Mouse (Mus musculus) hindbrain, embryonic 12.5 days (tissue): ENCODE results near the gene E130309D02Rik. TPM values are rescaled to one million over a fixed set of nuclear protein-coding genes. Genes with fewer than 3 reads are reported as not detected.

ENCODE experiments used
- ATAC-seq: fragments of 200-750 bp; cut with Nextera tagmentation; 2 replicates; pipeline ENCODE4 v1.8.0; 2017; ENCODE audit warnings: moderate TSS enrichment; ENCODE audit not compliant: low FRiP score
- H3K27ac ChIP-seq: fragments of 300-500 bp; sonication (generic); 2 replicates; pipeline ENCODE4 v1.5.1; 2016; ENCODE audit warnings: mild to moderate bottlenecking
- H3K27me3 ChIP-seq: fragments of 300-500 bp; sonication (generic); 2 replicates; pipeline ENCODE4 v1.6.1; 2016; ENCODE audit warnings: mild to moderate bottlenecking
- H3K36me3 ChIP-seq: fragments of 300-500 bp; sonication (generic); 2 replicates; pipeline ENCODE4 v1.6.1; 2016; ENCODE audit warnings: mild to moderate bottlenecking
- H3K4me1 ChIP-seq: fragments of 300-500 bp; sonication (generic); 2 replicates; pipeline ENCODE4 v1.6.1; 2016
- H3K4me2 ChIP-seq: fragments of 300-500 bp; sonication (generic); replicated peaks from 2 replicates; pipeline ENCODE4 v1.6.1; 2016; ENCODE audit warnings: mild to moderate bottlenecking
- H3K4me3 ChIP-seq: fragments of 300-500 bp; sonication (generic); 2 replicates; pipeline ENCODE4 v1.5.1; 2016; ENCODE audit warnings: mild to moderate bottlenecking
- H3K9ac ChIP-seq: fragments of 300-500 bp; sonication (generic); 2 replicates; pipeline ENCODE4 v1.6.1; 2016; ENCODE audit warnings: mild to moderate bottlenecking, moderate library complexity
- H3K9me3 ChIP-seq: fragments of 300-500 bp; sonication (generic); replicated peaks from 2 replicates; pipeline ENCODE4 v1.6.1; 2016; ENCODE audit warnings: mild to moderate bottlenecking
- WGBS: fragments of 180-500 bp; shearing (Covaris S2); methylation state at CpG from one replicate; pipeline ENCODE4 v1.1.7; 2016; 5-methylcytosine and 5-hydroxymethylcytosine counted together
- polyA plus RNA-seq: library from polyadenylated mRNA; unstranded; fragments of >200 nt; fragmentation: Nextera tagmentation; extraction: Ambion mirVana; gene quantifications from 2 replicates; pipeline ENCODE4 v1.2.1, GENCODE M21; 2016

The E130309D02Rik gene
- polyA plus RNA-seq = 48.0 and 55.2 TPM in 2 replicates

DNA sequence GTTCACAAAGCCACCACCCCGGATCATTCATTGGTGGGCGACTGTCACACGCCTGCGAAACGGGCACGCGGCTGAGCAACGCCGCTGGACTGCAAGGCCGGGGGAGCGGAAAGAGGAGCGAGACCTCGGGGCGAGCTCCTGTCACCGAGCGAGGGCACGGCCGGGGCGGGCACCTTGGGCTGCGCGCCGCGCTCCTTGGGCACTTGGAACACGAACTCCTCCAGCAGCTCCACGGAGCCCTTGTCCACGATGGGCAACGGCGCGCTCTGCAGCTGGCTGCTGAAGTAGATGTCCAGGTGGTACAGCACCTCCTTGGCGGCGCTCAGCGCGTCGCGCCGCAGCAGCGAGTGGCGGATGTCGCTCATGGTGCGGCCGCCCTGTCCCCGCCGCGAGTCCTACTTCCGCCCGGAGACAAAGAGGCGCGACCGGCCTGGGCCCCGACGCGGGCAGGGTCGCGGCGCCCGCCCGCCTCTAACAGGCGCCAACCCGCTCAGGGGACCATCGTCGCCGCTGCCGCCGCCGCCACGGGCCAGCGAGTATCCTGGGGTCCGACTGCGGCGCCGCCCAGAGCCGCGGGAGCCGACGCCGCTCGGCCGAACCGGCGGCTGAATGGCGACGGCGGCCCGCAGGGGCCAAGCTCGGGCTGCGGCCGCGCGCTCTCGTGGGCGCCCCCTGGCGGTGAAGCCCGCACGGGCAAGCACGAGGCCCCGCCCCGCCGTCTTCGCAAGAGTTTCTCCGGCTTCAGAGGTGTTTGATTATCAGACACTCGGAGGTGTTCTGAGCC is at the start of gene E130309D02Rik:
E130309D02Rik (minus strand) TSS at position 631 of the 784 bp plus-strand sequence.
- Histone ChIP-seq H3K4me2 (peak within 1 kb of the TSS; percentile 63), H3K4me3 (peak within 1 kb of the TSS; percentile 93), H3K27me3 (0 out of 2 replicates have a peak, but pooled peaks cover 2% of the 10 kb centered on the region), H3K27ac (peak within 1 kb of the TSS; percentile 97), H3K36me3 (peaks cover 73% of the 10 kb centered on the region), H3K4me1 (peaks cover 22% of the 10 kb centered on the region), H3K9me3 (no peaks in the 10 kb centered on the region), H3K9ac (peak within 1 kb of the TSS; percentile 93)
- under 1% methylated on average over 98 of the region's 101 CpGs for WGBS
- peak; percentile 82 for ATAC-seq

DNA sequence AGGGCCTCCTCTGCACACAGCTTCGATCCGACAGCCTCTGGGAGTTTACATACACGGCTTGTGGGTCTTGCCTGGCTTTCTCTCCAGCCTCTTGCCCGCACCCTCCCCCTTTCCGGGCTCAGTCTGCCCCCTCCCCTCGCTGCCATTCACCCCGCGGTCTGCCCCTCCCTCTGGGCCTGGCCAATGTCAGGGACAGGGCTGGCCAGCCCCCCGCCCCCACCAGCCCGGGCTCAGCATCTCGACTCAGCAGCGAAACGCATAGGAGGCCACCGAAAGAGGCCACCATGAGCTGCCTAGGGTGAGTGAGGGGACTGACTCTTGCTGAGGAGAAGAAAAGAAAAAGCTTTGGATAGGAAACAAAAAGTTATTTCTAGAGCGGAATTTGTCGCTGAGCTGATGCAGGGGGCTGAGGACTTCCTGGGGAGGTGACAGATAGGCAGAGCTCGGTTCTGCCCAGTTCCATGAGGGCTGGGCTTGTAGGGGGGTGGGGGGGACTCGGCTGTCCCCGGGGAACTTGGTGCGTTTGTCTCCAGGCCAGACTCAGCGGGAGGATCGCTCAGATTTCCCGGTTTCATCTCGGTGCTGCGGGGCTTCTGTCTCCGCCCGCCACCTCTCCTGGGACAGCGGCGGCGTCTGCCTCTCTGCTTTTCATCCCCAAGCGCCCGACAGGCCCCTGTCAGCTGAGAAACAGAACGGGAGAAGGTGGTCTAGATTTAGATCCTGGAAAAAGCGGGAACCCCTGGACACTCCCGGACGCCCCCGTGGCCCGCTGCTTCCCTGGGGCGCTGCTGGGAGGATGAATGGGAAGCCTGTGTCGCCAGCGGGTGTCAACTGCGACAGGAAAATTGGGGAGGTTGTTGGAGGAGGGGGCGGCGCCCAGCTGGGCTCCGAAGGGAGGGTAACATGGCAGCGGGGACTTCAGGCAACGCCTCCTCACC is 48.8 kb upstream of the E130309D02Rik start:
- Histone ChIP-seq H3K27me3 (peaks cover 55% of the 10 kb centered on the region), H3K4me2 (peak overlapping the region; percentile 91), H3K9ac (peak overlapping the region; percentile 68), H3K4me1 (peaks cover 15% of the 10 kb centered on the region), H3K36me3 (no peaks in the 10 kb centered on the region), H3K27ac (no peak overlapping the region), H3K4me3 (peak overlapping the region; percentile 46), H3K9me3 (no peaks in the 10 kb centered on the region)
- under 1% methylated on average over 47 of the region's 47 CpGs for WGBS
- ATAC-seq = peak; percentile 74

DNA sequence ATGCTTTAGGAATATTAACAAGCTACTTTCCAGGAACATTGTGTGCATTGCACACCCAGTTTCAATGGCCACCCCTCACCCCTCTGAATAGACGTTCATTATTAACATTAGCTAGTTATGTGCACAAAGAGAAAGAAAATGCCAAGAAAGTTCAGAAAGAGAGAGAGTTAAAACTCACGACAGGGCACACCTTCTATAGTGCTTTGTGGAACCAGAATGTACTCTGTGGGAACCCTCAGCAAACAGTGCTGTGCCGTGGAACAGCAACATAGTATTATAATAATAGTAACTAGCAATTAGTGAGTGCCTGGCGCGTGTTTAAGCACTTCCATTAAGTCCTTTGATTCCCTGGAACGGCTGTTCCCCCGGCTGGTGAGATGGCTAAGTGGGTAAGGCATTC is 46.3 kb upstream of the E130309D02Rik start:
- Histone ChIP-seq H3K9ac (no peak overlapping the region), H3K27me3 (peaks cover 57% of the 10 kb centered on the region), H3K27ac (no peak overlapping the region), H3K4me1 (peaks cover 23% of the 10 kb centered on the region), H3K4me3 (no peak overlapping the region), H3K4me2 (no peak overlapping the region), H3K36me3 (no peaks in the 10 kb centered on the region), H3K9me3 (no peaks in the 10 kb centered on the region)
- no peak for ATAC-seq
- 68% methylated on average over 7 of the region's 7 CpGs for WGBS

DNA sequence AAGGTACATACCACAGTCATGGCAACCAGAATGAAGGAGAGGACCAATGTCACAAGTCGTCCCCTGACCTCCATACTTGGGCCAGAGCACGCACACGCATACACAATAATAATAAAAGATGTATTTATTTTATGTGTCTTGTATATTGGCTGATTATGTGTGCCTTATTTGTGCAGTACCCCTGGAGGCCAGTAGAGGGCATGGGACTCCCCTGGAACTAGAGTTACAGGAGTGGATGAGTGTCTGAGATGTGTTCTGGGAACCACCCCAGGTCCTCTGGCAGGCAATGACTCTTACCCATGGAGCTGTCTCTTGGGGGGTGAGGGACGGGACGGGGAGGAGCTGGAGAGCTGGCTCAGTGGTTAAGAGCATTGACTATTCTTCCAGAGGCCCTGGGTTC is 44.8 kb upstream of the E130309D02Rik start:
- H3K27me3 ChIP-seq = peaks cover 46% of the 10 kb centered on the region
- 60% methylated on average over 5 of the region's 5 CpGs for WGBS

DNA sequence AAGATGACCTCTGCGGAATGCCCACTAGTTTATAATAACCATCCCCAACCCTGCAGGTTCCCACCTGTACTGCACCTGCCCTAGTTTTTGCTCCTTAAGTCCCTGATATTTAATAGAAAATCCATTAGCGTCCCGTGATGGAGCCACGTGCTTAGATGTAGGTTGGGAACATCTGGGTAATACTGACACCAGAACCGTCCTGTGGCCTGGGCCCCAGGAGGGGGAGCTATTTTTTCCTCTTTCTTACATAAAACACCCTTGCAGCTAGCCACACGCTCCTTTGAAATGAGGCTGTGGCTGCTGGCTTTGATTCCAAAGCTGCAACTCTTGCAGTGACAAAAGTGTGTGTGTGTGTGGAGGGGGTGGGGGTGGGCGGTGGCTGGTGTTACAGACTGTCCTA is 44.1 kb upstream of the E130309D02Rik start:
- Histone ChIP-seq H3K4me2 (no peak overlapping the region), H3K27ac (no peak overlapping the region), H3K9me3 (no peaks in the 10 kb centered on the region), H3K27me3 (peaks cover 39% of the 10 kb centered on the region), H3K9ac (no peak overlapping the region), H3K4me1 (peaks cover 17% of the 10 kb centered on the region), H3K36me3 (no peaks in the 10 kb centered on the region), H3K4me3 (no peak overlapping the region)
- 29% methylated on average over 7 of the region's 7 CpGs for WGBS
- no peak for ATAC-seq

More for the DNA sequence above, 44.8 kb upstream of the E130309D02Rik start:
- Histone ChIP-seq H3K27ac (no peak overlapping the region), H3K9ac (no peak overlapping the region), H3K4me3 (no peak overlapping the region), H3K4me2 (no peak overlapping the region), H3K4me1 (peaks cover 23% of the 10 kb centered on the region), H3K9me3 (no peaks in the 10 kb centered on the region), H3K36me3 (no peaks in the 10 kb centered on the region)
- ATAC-seq = no peak

DNA sequence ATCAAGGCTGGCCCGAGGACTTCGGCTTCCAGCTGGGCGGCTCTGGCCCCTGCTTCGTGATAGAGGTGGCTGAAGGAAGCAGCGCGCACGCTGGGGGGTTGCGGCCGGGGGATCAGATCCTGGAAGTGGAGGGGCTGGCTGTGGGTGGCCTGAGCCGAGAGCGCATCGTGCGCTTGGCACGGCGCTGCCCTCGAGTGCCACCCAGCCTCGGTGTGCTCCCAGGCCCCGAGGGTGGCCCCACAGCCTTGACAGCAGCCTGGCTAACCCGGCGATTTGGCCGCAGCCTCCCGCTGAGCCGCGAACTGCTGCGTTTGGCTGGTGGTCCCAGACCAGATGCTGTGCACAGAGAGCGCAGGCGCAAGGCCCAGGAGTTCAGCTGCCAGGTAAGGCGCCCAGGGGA is 42.4 kb upstream of the E130309D02Rik start:
- peak overlapping the region; percentile 46 for H3K4me2 ChIP-seq
- H3K4me3 ChIP-seq = peak overlapping the region; percentile 19
- H3K36me3 ChIP-seq = no peaks in the 10 kb centered on the region
- H3K27ac ChIP-seq = no peak overlapping the region
- H3K9ac ChIP-seq = peak overlapping the region; percentile 33
- no peak for ATAC-seq
- H3K9me3 ChIP-seq = no peaks in the 10 kb centered on the region; the same call in 1 of the 2 replicates
- peaks cover 8% of the 10 kb centered on the region for H3K4me1 ChIP-seq
- H3K27me3 ChIP-seq = peaks cover 28% of the 10 kb centered on the region
- WGBS = 4% methylated on average over 27 of the region's 28 CpGs

DNA sequence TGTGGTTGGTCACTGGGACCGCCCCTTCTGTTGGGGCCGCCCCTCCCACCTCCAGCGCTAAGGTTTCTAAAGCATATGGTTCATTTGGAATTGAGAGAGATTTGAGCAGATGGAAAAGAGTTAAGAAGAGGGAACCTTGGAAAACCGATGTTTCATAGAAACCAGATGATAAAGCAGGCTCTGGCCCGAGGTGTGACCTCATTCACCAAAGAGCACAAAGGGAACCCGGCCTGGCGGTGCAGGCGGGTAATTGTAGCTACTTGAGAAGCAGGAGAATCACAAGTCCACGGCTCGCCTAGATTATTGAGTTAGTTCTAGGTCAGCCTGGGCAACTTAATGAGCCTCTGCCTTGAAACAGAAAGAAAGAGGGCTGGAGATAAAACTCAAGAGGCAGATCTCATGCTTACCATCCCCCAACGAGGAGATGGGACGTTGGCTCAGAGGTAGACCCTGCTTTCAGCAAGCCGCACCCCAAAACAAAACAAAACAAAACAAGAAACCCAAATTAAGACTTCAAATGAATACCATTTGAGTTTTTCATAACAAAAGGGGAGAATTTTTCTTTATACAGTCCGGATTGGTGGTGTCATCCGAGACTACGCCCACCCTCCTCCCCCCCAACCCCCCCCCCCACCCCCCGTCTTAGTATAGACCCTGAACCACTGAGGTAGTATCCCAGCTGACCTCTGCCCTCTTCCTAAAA is 41.7 kb upstream of the E130309D02Rik start, which contains the start of gene Grid2ip:
Grid2ip (plus strand) TSS at position 653 of the 703 bp plus-strand sequence.
- ATAC-seq = no peak
- Histone ChIP-seq H3K27me3 (peaks cover 25% of the 10 kb centered on the region), H3K36me3 (no peaks in the 10 kb centered on the region), H3K9me3 (no peaks in the 10 kb centered on the region; the same call in 1 of the 2 replicates), H3K9ac (peak within 1 kb of the TSS; percentile 33), H3K27ac (no peak within 1 kb of the TSS), H3K4me1 (peaks cover 8% of the 10 kb centered on the region), H3K4me3 (peak within 1 kb of the TSS; percentile 19), H3K4me2 (peak within 1 kb of the TSS; percentile 46)
- 12% methylated on average over 17 of the region's 17 CpGs for WGBS

DNA sequence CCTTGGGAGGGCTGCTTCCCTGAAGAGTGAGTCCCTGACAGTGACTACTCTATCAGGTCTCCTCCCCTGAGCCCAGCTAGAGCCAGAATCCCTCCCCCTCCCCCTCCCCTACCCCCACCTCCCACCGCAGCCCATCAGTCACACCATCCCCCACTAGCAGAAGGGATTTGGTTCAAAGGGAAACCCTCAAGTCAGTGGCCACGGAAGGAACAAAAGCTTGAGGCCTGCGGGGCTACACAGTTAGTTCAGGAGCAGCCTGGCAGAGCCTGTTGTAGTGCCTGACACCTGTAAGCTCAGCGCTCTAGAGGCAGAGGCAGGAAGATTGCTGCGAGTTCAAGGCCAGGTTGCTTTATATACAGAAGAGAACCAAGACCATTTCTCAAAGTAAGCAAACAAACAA is 40.9 kb upstream of the E130309D02Rik start:
- Histone ChIP-seq H3K4me1 (peaks cover 8% of the 10 kb centered on the region), H3K36me3 (no peaks in the 10 kb centered on the region), H3K27me3 (peaks cover 25% of the 10 kb centered on the region), H3K4me2 (no peak overlapping the region), H3K4me3 (no peak overlapping the region), H3K9ac (no peak overlapping the region), H3K9me3 (no peaks in the 10 kb centered on the region; the same call in 1 of the 2 replicates), H3K27ac (no peak overlapping the region)
- 34% methylated on average over 5 of the region's 5 CpGs for WGBS
- no peak for ATAC-seq

DNA sequence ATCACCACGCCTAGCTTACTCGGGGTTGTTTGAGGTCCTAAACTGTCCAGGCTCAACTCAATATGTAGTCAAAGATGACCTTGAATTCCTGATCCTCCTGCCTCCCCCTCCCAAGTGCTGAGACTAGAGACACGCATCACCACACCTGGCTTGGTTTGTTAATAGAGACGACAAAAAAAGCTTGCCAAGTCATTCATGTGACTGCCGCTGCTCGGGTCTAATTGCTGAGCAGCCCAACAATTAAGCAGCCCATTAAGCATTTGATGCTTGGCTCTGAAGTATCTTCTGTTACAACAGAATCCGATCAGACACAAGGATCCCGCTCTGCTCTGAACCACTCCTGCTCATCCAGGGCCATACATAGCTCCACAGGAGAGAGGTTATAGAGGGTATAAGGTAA is 31.2 kb upstream of the E130309D02Rik start:
- H3K9me3 ChIP-seq = no peaks in the 10 kb centered on the region; the same call in 1 of the 2 replicates
- WGBS = 79% methylated on average over 8 of the region's 8 CpGs
- H3K9ac ChIP-seq = no peak overlapping the region
- H3K4me2 ChIP-seq = no peak overlapping the region
- H3K27ac ChIP-seq = no peak overlapping the region
- H3K36me3 ChIP-seq = no peaks in the 10 kb centered on the region
- H3K4me3 ChIP-seq = no peak overlapping the region
- no peaks in the 10 kb centered on the region for H3K27me3 ChIP-seq
- no peak for ATAC-seq
- H3K4me1 ChIP-seq = no peaks in the 10 kb centered on the region

DNA sequence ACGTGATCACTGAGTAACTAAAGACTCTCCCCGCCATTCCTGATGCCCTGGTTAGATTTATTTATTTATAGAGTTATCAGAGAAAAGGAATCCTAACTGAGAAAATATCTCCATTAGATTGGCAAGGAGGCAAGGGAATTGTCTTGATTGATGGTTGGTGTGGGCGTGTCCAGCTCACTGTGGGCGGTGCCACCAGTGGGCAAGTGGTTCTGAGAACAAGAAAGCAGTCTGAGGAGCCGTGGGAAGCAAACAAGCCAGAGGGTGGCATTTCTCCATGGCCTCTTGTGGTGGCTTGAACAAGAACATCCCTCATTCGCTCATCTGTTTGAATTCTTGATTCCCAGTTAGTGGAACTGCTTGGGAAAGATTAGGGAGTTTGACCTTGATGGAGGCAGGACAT is 24.4 kb upstream of the E130309D02Rik start:
- H3K4me3 ChIP-seq = no peak overlapping the region
- no peak overlapping the region for H3K27ac ChIP-seq
- 0 out of 2 replicates have a peak, but pooled peaks cover 3% of the 10 kb centered on the region for H3K27me3 ChIP-seq
- ATAC-seq = no peak
- H3K36me3 ChIP-seq = no peaks in the 10 kb centered on the region
- no peak overlapping the region for H3K4me2 ChIP-seq
- WGBS = 58% methylated on average over 6 of the region's 6 CpGs
- H3K4me1 ChIP-seq = no peaks in the 10 kb centered on the region
- no peaks in the 10 kb centered on the region for H3K9me3 ChIP-seq
- H3K9ac ChIP-seq = no peak overlapping the region

DNA sequence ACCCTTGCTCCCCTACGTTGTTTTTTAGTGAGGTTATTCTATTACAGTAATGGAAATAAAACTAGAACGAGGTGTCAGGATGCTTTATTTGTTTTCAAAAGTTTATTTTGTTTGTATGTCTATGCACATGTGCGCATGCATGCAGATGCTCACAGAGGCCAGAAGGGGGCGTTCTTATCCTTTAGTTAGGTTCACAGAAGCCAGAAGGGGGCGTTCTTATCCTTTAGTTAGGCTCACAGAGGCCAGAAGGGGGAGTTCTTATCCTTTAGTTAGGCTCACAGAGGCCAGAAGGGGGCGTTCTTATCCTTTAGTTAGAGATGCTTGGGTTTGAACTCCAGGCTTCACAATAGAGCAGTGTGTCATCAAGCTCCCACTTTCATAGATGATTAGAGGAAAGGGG is 21.4 kb upstream of the E130309D02Rik start:
- Histone ChIP-seq H3K36me3 (no peaks in the 10 kb centered on the region), H3K27ac (no peak overlapping the region), H3K4me2 (no peak overlapping the region), H3K9ac (no peak overlapping the region), H3K4me1 (no peaks in the 10 kb centered on the region), H3K4me3 (no peak overlapping the region), H3K27me3 (0 out of 2 replicates have a peak, but pooled peaks cover 3% of the 10 kb centered on the region), H3K9me3 (no peaks in the 10 kb centered on the region)
- 64% methylated on average over 6 of the region's 6 CpGs for WGBS
- no peak for ATAC-seq
